Mouse (Mus musculus) liver, postnatal 0 days (tissue): ENCODE results near the gene Gab3. TPM values are rescaled to one million over a fixed set of nuclear protein-coding genes. Genes with fewer than 3 reads are reported as not detected.
A peak's percentile ranks its signal among the peaks of the same experiment; 100 is the strongest.

Source experiments
- ATAC-seq: fragments of 200-750 bp; cut with Nextera tagmentation; 2 replicates; pipeline ENCODE4 v1.8.0; 2017; ENCODE audit warnings: mild to moderate bottlenecking, moderate library complexity
- DNase-seq: peaks from one replicate; pipeline ENCODE4 v3.0.0-alpha.2; 2016
- H3K27ac ChIP-seq: fragments of 300-500 bp; sonication (generic); 2 replicates; pipeline ENCODE4 v1.5.1; 2014; ENCODE audit warnings: antibody characterized with exemption, moderate library complexity, mild to moderate bottlenecking, low read depth
- H3K27me3 ChIP-seq: fragments of 300-500 bp; sonication (generic); 2 replicates; pipeline ENCODE4 v1.6.1; 2014; ENCODE audit warnings: low read length, control low read depth, mixed read lengths; ENCODE audit not compliant: insufficient read depth
- H3K36me3 ChIP-seq: fragments of 300-500 bp; sonication (generic); replicated peaks from 2 replicates; pipeline ENCODE4 v1.6.1; 2014; ENCODE audit warnings: mild to moderate bottlenecking, control low read depth, low read length, moderate library complexity, mixed read lengths; ENCODE audit not compliant: insufficient read depth
- H3K4me1 ChIP-seq: fragments of 300-500 bp; sonication (generic); 2 replicates; pipeline ENCODE4 v1.6.1; 2014; ENCODE audit warnings: antibody characterized with exemption, mild to moderate bottlenecking, control low read depth; ENCODE audit not compliant: insufficient read depth
- H3K4me2 ChIP-seq: fragments of 300-500 bp; sonication (generic); 2 replicates; pipeline ENCODE4 v1.6.1; 2014; ENCODE audit warnings: low read depth, mild to moderate bottlenecking, low read length, moderate library complexity, mixed read lengths
- H3K4me3 ChIP-seq: fragments of 300-500 bp; sonication (generic); 2 replicates; pipeline ENCODE4 v1.5.1; 2014; ENCODE audit warnings: low read depth, low read length
- H3K9ac ChIP-seq: fragments of 300-500 bp; sonication (generic); replicated peaks from 2 replicates; pipeline ENCODE4 v1.6.1; 2014; ENCODE audit warnings: mild to moderate bottlenecking, moderate library complexity
- H3K9me3 ChIP-seq: fragments of 300-500 bp; sonication (generic); 2 replicates; pipeline ENCODE4 v1.6.1; 2016; ENCODE audit warnings: mild to moderate bottlenecking, control low read depth, low read length, mixed read lengths
- CTCF ChIP-seq: sonication (generic); IDR thresholded peaks from 2 replicates; pipeline ENCODE4 v1.5.1; 2016; ENCODE audit warnings: antibody characterized with exemption, low read depth
- EP300 ChIP-seq: IDR thresholded peaks from 2 replicates; pipeline ENCODE4 v1.6.1; 2016; ENCODE audit warnings: antibody characterized with exemption, low read depth, mild to moderate bottlenecking
- WGBS: fragments of 180-500 bp; shearing (Covaris S2); extraction: QIAGEN DNeasy Blood & Tissue Kit; methylation state at CpG from one replicate; pipeline ENCODE4 v1.1.7; 2014; ENCODE audit not compliant: insufficient replicate concordance; 5-methylcytosine and 5-hydroxymethylcytosine counted together
- polyA plus RNA-seq: library from polyadenylated mRNA; unstranded; fragments of >200 nt; fragmentation: Nextera tagmentation; extraction: Ambion mirVana; gene quantifications from 2 replicates; pipeline ENCODE4 v1.2.1, GENCODE M21; 2015

Gene Gab3
- polyA plus RNA-seq, 1 experiment from 2014 or later: 1.4 TPM

DNA sequence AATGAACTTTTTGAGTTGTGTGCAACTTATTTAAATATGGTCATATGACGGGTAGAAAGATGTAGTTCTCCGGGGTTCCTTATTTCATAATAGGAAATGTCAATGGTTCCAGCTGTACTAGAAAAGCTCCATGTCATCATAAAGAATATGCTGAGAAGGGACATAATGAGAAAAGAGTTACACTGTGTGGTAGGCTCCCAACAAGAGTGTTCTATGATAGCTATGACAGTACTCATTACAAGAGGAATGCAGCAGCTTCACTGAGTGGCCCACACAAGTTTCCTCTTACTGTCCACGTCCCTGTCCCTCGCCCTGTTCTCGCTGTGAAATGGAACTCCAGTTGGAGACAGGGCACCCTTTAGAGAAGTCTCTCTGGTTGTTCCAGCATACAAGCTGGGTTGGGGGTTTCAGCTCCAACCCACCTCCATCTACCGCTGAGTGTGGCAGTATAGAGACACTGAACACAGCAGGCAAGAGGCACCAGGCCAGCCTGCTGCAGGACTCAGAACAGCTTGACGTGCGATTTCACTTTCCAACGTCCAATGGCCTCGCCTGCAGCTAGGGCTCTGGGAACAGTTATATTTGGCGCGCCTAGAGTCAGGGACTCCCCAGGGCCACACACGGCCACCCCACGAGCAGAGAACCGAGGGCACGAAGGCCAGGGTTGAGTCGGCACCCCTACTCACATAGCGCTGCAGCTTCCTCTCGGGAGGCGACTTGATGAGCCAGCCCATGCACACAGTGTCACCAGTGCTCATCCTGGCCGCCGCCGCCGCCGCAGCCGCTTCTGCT, 1.1 kb downstream of the Gab3 start:
- Histone ChIP-seq H3K4me2 (peak overlapping the region; percentile 73), H3K36me3 (no peaks in the 10 kb centered on the region), H3K4me3 (peak overlapping the region; percentile 57), H3K9ac (peak overlapping the region; percentile 53), H3K27me3 (no peaks in the 10 kb centered on the region), H3K27ac (peak overlapping the region; percentile 34; the same call in 1 of the 2 replicates), H3K4me1 (0 out of 2 replicates have a peak, but pooled peaks cover 2% of the 10 kb centered on the region), H3K9me3 (no peaks in the 10 kb centered on the region)
- no peak for TF ChIP-seq CTCF
- no peak for TF ChIP-seq EP300
- WGBS: 13% methylated on average over 26 of the region's 26 CpGs
- peak; percentile 74 for ATAC-seq
- peak; percentile 28 for DNase-seq

DNA sequence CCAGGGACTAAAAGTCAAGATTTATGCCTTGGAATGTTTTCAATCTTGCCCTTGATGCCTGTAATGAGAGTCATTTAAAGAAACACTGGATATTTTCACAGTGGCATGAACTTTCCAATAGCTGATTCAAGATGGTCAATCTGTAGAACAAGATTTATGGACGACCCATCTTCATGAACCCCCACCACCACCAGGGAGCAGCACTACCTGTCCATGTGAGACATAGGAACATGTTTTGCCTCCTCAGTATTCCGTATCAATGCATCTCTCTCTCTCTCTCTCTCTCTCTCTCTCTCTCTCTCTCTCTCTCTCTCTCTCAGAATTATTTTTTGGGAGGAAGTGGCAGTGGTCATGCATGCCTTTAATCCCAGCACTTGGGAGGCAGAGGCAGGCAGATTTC, 2.9 kb downstream of the Gab3 start:
- no peak overlapping the region for H3K4me3 ChIP-seq
- ATAC-seq: no peak
- no peak overlapping the region for H3K27ac ChIP-seq
- H3K9me3 ChIP-seq: no peaks in the 10 kb centered on the region
- WGBS: 46% methylated on average over 2 of the region's 2 CpGs
- peak; percentile 25 for DNase-seq
- no peak overlapping the region for H3K4me2 ChIP-seq
- no peak overlapping the region for H3K9ac ChIP-seq
- 0 out of 2 replicates have a peak, but pooled peaks cover 2% of the 10 kb centered on the region for H3K4me1 ChIP-seq
- no peaks in the 10 kb centered on the region for H3K36me3 ChIP-seq
- H3K27me3 ChIP-seq: no peaks in the 10 kb centered on the region
- peak; percentile 60 for TF ChIP-seq CTCF
- TF ChIP-seq EP300: no peak

DNA sequence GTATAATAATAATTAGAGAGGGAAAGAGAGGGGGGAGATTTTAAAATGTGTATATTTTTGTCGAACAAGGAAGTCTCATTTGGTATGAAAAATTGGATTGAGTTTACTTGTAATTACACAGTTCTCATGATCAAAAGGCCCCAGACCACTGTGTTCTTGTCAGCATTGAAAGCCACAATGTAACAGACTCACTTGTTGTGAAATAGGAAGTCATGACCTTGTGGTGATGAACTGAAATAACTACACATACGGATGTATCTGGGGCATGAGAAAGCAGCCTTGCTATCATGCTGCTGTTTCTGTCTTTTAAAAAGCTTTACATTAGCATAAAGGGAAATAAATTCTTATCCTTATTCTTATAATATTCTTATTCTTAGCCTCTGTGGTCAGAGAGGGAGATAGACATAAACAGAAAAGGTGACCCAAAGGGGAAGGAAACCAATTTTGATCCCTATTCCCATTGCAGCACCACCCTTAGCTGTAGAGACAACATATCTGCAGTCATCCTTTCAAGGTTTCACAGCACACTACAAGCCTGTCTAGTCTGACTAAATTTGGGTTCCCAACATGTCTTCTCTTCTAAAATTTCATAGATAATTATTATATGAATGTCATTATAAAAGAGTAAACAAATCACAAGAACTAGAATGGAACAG, 29.0 kb downstream of the Gab3 start:
- Histone ChIP-seq H3K9ac (no peak overlapping the region), H3K4me3 (no peak overlapping the region), H3K27me3 (no peaks in the 10 kb centered on the region), H3K4me1 (no peaks in the 10 kb centered on the region), H3K9me3 (no peaks in the 10 kb centered on the region), H3K36me3 (no peaks in the 10 kb centered on the region), H3K4me2 (no peak overlapping the region), H3K27ac (no peak overlapping the region)
- ATAC-seq (no peak), DNase-seq (no peak)
- 45% methylated on average over 2 of the region's 2 CpGs for WGBS
- TF ChIP-seq CTCF (no peak), EP300 (no peak)

DNA sequence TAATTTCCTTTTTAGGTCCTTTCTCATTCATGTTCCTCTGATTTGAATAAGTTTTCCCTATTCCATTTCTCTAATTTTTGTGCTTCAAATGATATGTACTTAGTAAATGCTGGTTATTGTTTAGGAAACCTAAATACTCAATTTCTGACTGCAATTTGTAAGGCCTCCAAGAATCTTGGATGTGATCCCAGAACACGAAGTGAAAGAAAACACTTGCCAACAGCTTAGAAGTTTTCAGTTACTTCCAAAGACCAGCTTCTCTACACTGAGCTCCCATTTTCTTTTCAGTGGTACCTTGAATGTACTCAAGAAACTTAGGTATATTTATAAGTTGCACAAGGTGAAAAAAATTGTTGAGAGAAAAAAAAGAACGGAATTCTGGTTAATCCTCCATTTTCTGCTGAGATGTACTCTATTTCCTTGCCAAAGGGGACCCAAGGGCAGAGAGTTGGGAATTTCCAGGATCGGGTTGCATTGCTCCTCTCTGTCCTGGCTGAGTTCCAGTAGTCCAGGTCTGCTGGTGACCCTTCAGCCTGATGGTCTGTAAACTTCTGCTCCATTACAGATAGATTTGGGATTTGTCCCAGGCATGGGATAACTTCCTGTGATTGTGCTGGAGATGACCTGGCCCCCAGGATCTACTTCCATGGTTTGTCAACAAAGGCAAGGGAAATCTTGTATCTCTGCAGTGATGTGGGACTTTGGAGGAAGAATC, 38.2 kb downstream of the Gab3 start:
- H3K4me3 ChIP-seq: no peak overlapping the region
- H3K27ac ChIP-seq: no peak overlapping the region
- WGBS: 54% methylated on average over 3 of the region's 3 CpGs
- no peaks in the 10 kb centered on the region for H3K27me3 ChIP-seq
- H3K4me2 ChIP-seq: no peak overlapping the region
- TF ChIP-seq EP300: no peak
- H3K9ac ChIP-seq: no peak overlapping the region
- H3K9me3 ChIP-seq: no peaks in the 10 kb centered on the region
- H3K4me1 ChIP-seq: no peaks in the 10 kb centered on the region
- ATAC-seq (no peak), DNase-seq (no peak)
- H3K36me3 ChIP-seq: no peaks in the 10 kb centered on the region

DNA sequence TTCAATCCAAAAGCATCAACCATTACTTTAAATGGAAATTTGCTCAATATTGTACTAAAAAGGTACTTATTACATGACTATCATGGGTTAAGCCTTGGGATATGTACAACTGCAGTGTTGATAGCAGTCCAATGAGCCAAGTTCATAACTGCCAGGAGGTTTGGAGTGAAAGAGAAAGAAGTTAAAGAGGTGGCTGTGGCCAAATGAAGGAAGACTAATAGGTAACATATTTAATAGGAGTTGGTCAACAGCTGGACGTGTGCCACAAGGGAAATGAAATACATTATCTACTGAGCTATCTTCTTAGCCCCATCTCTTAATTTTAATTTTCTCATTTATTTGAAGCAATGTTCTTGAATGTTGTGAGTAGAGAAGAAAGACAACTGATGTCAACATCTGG, 39.3 kb downstream of the Gab3 start:
- 59% methylated on average over 1 of the region's 1 CpGs for WGBS
- Histone ChIP-seq H3K27me3 (no peaks in the 10 kb centered on the region), H3K36me3 (no peaks in the 10 kb centered on the region), H3K9ac (no peak overlapping the region), H3K4me2 (no peak overlapping the region), H3K9me3 (no peaks in the 10 kb centered on the region), H3K4me1 (no peaks in the 10 kb centered on the region), H3K27ac (no peak overlapping the region), H3K4me3 (no peak overlapping the region)
- no peak for DNase-seq
- TF ChIP-seq CTCF (no peak), EP300 (no peak)
- ATAC-seq: no peak

DNA sequence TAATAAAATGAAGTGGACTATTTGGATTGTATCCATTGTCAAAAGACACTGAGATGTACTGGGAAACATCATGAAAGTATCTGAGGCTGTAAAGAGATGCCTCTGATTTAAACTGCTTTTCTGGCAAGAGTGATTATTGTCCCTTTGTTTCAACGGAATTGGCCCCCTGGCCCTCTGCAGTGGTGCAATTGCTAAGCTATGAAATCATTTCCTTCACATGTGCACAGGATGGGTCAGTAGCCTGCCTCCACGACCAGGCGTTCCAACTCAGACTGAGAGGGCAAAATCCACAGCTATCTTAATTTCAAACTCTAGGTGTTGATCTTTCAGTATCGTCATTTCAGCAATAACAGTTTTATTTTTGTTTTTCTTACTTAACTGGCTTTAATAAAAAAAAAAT, 40.7 kb downstream of the Gab3 start:
- no peak overlapping the region for H3K4me3 ChIP-seq
- H3K36me3 ChIP-seq: no peaks in the 10 kb centered on the region
- ATAC-seq (no peak), DNase-seq (no peak)
- no peak overlapping the region for H3K9ac ChIP-seq
- no peaks in the 10 kb centered on the region for H3K9me3 ChIP-seq
- H3K27ac ChIP-seq: no peak overlapping the region
- H3K27me3 ChIP-seq: no peaks in the 10 kb centered on the region
- H3K4me2 ChIP-seq: no peak overlapping the region; the same call in 1 of the 2 replicates
- TF ChIP-seq CTCF: no peak
- TF ChIP-seq EP300: no peak
- WGBS: 65% methylated on average over 4 of the region's 4 CpGs
- H3K4me1 ChIP-seq: no peaks in the 10 kb centered on the region
